Mouse (Mus musculus) urinary bladder, adult 2 months (tissue): Measurements from ENCODE around the gene Chsy1. TPM values are rescaled to one million over a fixed set of nuclear protein-coding genes. Genes with fewer than 3 reads are reported as not detected.

Experiments
- DNase-seq: peaks from one replicate; pipeline ENCODE4 v3.0.0; 2022; ENCODE audit warnings: low spot score
- polyA plus RNA-seq: library from polyadenylated mRNA; depleted of rRNA; stranded (reverse); fragments of >200 nt; gene quantifications from 2 replicates; pipeline ENCODE4 v1.2.3, GENCODE M21; 2012; rRNA removed

Chsy1 gene
- polyA plus RNA-seq, 1 experiment, result 8.9 TPM

DNA sequence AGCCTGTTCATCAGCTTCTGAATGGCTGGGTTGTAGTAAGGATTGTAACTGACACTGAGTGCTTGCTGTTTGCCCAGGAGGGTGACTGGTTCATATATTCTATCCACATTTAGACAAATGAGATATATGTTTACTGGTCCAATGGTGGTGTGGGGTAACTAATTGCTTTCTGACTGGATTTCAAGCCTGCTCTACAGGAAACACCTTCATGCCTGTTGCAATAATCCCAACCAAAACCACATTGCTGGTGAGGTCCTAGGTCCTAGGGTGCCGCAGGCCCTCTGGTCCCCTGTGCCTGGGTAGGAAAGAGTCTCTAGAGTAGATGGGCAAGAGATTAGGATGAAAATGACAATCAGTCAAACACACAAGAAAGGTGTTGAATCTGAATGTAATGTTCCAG is 103.6 kb downstream of the Chsy1 start:
- DNase-seq, result no peak

DNA sequence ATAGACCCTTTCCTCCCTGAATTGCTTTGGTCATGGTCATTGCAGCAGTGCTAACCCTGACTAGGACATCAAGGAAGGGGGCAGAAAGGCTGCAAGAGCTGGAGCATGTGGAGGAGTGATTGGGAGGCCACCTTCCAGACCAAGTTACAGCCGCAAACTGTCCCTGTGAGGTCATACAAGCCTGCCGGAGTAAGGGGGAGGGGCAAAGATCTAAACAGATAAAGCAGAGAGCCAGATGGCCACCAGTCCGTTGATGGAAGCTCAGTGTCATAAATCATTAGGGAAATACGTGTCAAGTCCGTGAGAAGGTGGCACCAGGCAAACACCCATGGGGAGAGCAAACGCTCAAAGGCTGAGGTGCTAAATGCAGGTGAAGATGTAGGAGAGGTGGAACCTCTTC is 105.2 kb downstream of the Chsy1 start:
- DNase-seq, result no peak

DNA sequence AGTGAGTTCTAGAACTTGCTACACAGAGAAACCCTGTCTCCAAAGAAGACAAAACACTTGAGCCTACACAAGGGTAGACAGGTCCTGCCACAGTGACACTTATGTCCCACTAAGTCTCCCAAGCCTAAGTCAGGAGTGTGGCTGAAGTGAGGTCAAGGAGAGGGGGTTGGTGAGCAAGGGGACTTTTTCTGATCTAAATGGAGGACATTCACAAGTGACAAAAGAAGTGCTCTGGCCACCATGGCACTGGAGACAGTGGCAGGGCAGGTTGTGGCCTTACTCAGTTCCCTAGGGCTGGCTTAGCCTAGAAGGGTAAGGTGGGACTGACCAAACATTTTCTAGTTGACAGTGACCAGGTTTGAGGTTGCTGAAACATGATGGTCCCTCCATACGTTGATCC is 106.6 kb downstream of the Chsy1 start:
- DNase-seq, result no peak

DNA sequence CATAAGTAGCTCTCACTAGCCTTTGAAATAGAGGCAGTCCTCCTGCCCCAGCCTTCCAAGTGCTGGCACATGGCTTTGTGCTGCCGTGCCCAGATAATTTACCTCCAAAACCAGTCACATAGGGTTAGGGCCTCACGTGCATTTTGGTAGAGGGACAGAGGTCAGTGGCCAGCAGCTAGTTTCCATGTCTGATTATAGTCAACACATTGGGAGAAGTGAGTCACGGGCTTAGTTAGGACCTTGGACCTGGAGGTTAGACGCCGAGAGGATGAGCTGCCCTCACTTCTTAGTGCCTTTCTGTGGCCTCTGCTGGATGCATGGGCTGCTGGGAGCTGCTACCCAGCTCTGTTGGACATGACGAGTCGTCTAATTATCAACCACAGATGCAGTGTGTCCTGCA is 107.7 kb downstream of the Chsy1 start:
- no peak for DNase-seq

DNA sequence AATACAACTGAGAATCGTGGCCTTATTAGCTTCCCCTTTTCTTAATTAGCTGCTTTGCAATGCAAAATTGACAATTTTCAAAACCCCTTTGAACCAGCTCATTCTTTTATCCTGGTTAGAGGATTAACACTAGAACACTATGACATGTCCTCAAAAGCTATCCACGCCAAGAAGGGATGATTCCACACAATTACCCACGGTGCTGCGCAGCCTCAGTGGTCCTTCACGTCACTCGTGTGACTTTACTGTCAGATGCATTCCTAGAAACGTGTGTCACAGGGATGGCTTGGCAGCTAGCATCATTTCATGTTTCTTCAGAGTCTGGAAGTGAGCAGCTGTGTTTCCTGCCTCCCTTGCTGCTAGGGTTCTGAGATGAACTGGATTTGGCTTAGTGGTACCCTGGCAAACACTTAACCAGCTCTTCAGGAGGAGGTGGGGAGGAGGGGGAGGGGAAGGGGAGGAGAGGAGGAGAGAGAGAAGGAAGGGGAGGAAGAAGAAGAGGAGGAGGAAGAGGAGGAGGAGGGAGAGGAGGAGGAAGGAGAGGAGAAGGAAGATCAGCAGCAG is 108.3 kb downstream of the Chsy1 start:
- no peak for DNase-seq

DNA sequence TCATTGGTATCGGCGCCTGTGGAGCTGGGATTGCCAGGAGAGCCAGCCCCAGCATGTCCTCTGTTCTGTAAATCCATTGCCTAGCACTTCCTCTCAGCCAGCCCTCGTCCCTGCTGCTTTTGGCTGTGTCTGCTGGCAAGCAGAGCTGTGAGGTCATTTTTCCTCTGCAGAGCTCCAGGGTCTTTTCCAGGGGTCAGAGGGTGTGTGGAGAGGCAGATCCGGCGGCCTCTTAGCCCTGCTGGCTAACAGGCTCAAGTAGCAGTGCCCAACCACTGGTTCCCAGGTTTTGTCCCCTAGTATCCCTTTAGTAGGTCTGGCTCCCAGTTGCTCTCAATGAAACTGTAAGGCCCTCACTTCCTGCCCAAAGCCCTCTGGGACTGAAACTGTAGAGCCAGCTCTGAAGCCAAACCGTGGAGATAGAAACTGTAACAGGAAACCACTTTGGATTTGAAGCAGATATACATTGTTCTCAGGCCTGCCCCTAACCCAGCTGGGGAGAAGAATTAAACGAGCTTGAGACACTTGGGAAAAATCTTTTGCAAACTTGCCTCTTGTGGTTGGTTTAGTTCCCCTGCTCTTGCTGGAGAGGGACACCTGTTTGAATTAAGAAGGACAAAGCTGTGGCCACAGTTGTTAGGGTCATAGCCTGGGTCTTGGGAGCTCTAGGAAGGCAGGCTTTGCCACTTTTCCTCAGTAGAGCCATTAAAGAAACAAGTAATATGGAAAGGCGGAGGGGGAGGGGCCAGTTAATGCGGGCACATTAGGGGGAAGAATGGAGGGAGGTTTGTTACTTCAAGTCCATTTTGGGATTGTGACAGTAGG is 109.1 kb downstream of the Chsy1 start:
- DNase-seq, result no peak

DNA sequence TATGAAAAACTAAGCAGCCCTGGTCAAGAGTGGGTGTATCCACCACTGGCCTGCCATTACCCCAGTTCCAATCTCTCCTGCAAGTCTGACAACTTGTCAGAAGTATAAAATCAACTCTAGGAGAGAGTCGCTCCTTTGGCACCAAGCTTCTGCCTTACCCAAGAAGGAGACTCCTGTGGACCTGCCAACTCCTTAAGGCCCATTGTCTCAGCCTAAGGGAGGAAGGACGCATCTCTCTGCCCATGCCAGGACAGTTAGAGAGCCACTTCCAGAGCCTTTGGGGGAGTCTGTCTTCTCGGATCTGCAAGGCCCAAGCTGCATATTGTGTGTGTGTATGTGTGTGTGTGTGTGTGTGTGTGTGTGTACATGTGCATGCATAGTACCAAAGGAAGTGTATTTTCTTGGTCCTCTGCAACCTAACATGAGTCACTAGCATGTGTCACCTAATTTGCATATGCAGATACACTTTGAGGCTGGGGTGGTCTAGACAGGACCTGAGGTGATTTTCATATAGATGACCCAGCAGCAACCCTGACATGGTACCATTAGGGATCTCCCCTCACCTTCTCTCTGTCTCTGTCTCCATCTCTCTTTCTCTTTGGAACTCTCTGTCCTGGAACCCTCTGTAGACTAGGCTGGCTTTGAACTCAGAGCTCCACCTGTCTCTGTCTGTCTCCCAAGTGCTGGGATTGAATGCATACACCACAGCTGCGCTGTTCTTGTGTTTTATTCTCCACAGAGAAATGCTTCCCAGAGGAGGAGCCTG is 109.9 kb downstream of the Chsy1 start:
- DNase-seq, result no peak

DNA sequence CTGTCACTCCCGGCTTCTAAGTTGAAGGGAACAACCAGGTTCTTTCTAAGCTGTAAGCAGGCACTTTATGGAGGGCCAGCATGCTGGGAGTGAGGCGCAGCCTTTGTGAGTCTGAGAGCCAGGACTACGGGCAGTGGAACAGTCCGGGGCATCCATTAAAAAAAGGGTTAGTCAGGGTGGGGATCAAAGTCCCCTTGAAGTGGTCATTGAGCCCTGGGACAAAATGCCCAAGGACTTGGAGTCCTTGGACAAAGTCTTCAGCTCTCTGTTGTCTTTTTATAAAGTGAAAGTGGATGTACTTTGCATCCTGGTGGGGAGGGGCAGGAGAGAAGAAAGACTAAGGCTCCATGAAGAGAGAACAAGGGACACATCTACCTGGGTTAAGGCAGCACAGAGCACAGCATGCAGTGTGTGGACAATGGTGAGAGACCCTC is 110.5 kb downstream of the Chsy1 start:
- DNase-seq, result no peak

DNA sequence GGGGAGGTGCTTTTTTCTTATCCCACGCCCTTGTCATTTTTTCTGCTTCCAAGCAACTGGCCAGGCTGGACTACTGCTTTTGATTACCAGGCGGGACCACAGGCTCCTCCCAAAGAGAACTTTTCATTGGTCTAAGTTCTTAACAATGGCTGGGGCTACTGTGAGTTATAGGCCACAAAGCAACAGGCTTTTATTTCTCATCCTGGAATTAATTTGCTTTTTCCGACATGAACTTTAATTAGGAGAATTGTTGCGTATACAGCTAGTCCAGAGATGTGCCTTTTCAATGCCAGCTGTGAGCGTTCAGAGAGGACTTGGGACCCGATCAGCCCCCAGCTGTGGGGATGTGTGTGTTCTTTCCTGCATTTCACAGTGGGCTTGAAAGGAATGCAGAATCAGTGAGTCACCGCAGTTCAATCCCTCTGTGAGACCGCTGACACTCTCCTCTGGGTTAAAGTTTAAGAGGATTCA is 113.3 kb downstream of the Chsy1 start:
- DNase-seq, result no peak

Other genes with a start within 250 kb of the Chsy1 start
- 5.7 and 6.5 TPM in 2 replicates for gene Pcsk6, start 247.8 kb upstream of the Chsy1 start, polyA plus RNA-seq
- gene Gm45213, start 65.9 kb upstream of the Chsy1 start, polyA plus RNA-seq, result not detected in 2 replicates
- 29.4 and 35.5 TPM in 2 replicates for gene Snrpa1, start 50.5 kb upstream of the Chsy1 start, polyA plus RNA-seq
- gene Selenos, start 29.9 kb upstream of the Chsy1 start, polyA plus RNA-seq, result 73.2 and 86.9 TPM in 2 replicates